Mouse (Mus musculus): Measurements from ENCODE around the gene Gemin6. TPM values are rescaled to one million over a fixed set of nuclear protein-coding genes. Genes with fewer than 3 reads are reported as not detected.
"Not testable (repeated sequence)": the region's sequence is repeated elsewhere in the genome, so short reads cannot be mapped to it uniquely, and the experiment has no call there.

The Gemin6 gene
- polyA plus RNA-seq, 1 experiment from 2014 or later, result 50.9 TPM

GRCm38 (mm10) chr17:80241594-80241993 lies 17.4 kb downstream of the Gemin6 start:
- no peak overlapping the region for H3K27ac ChIP-seq (replicated peaks; ENCODE audit: low read depth, low read length)
- 88% methylated on average over 9 of the region's 9 CpGs for WGBS
- H3K36me3 ChIP-seq (ENCODE audit: control insufficient read depth, insufficient read depth, low read length), result peaks cover 23% of the 10 kb centered on the region
- no peaks in the 10 kb centered on the region for H3K27me3 ChIP-seq (ENCODE audit: control insufficient read depth, insufficient read depth, low read length)
- DNase-seq (ENCODE audit: low spot score) (no peak), ATAC-seq (ENCODE audit: insufficient number of reproducible peaks, low FRiP score, low TSS enrichment, low read depth) (no peak)
- H3K4me2 ChIP-seq (ENCODE audit: low read depth, severe bottlenecking), result no peak overlapping the region
- no peak overlapping the region for H3K4me3 ChIP-seq (ENCODE audit: low read depth, low read length)
- no peaks in the 10 kb centered on the region for H3K4me1 ChIP-seq (ENCODE audit: control insufficient read depth, insufficient read depth, low read length)
- no peak overlapping the region for H3K9ac ChIP-seq (ENCODE audit: low read length)
- no peaks in the 10 kb centered on the region for H3K9me3 ChIP-seq (ENCODE audit: control insufficient read depth, low read length)

DNA sequence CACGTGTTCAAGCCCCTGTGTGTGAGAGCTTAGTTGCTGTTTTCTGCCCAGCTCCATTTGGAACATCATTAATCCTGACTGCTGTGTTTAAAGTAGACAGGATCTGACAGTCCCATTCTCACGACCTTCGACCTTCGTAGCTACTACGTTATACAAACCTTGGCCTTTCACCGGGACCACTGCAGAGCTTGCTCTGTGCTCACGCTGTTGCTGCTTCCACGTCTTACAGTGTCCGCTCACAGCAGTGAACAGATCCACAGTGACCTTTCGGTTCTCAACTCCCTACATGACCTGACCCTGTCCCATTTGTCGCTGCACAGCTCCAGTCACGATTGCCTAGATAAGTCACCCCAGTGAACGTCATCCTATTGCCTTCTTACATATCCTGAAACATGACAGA lies 18.9 kb downstream of the Gemin6 start:
- H3K4me2 ChIP-seq (ENCODE audit: low read depth, severe bottlenecking), result no peak overlapping the region
- DNase-seq (ENCODE audit: low spot score) (no peak), ATAC-seq (ENCODE audit: insufficient number of reproducible peaks, low FRiP score, low TSS enrichment, low read depth) (no peak)
- H3K4me3 ChIP-seq (ENCODE audit: low read depth, low read length), result no peak overlapping the region
- 56% methylated on average over 13 of the region's 13 CpGs for WGBS
- no peaks in the 10 kb centered on the region for H3K4me1 ChIP-seq (ENCODE audit: control insufficient read depth, insufficient read depth, low read length)
- peaks cover 26% of the 10 kb centered on the region for H3K36me3 ChIP-seq (ENCODE audit: control insufficient read depth, insufficient read depth, low read length)
- H3K9me3 ChIP-seq (ENCODE audit: control insufficient read depth, low read length), result no peaks in the 10 kb centered on the region
- H3K27ac ChIP-seq (replicated peaks; ENCODE audit: low read depth, low read length), result no peak overlapping the region
- H3K9ac ChIP-seq (ENCODE audit: low read length), result no peak overlapping the region
- H3K27me3 ChIP-seq (ENCODE audit: control insufficient read depth, insufficient read depth, low read length), result no peaks in the 10 kb centered on the region

DNA sequence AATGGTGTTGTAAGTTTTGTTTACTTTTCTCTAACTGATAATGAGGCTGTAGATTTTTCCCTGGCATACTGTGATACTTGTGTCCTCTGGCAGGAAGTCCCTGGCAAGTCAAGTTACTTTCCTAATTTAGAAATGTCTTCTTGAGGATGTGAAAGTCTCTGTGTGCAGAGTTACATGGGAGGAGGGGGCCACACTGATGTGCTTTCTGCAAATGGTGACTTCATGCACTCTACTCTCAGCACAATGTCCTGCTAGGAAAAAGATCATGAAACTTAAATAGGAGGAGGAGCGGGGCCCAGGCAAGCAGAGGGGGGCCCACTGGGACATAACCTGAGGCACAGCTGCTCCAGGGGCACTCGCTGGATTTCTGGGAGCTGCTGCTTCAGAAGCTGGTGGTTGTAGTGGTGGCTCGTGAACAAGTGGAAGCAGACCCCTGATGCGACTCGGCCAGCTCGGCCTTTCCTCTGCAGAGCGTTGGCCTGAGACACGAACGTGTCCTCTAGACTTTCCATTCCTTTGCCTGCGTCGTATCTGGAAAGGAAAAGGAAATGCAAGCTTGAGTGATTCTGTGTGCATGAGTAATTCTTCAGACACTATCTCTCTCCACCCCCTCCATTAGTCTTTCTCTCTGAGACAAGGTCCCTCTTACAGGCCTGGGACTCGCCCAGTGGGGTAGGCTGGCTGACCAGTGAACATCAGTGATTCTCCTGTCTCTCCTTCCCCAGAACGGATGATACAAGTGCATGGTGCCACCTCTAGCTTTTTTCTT lies 28.7 kb downstream of the Gemin6 start:
- H3K27me3 ChIP-seq (ENCODE audit: control insufficient read depth, insufficient read depth, low read length), result no peaks in the 10 kb centered on the region
- no peak overlapping the region for H3K27ac ChIP-seq (replicated peaks; ENCODE audit: low read depth, low read length)
- H3K4me2 ChIP-seq (ENCODE audit: low read depth, severe bottlenecking), result no peak overlapping the region
- WGBS, result 91% methylated on average over 13 of the region's 13 CpGs
- H3K4me1 ChIP-seq (ENCODE audit: control insufficient read depth, insufficient read depth, low read length), result no peaks in the 10 kb centered on the region
- H3K9ac ChIP-seq (ENCODE audit: low read length), result no peak overlapping the region
- no peaks in the 10 kb centered on the region for H3K9me3 ChIP-seq (ENCODE audit: control insufficient read depth, low read length)
- peaks cover 39% of the 10 kb centered on the region for H3K36me3 ChIP-seq (ENCODE audit: control insufficient read depth, insufficient read depth, low read length)
- no peak overlapping the region for H3K4me3 ChIP-seq (ENCODE audit: low read depth, low read length)
- no peak for DNase-seq (ENCODE audit: low spot score)
- no peak for ATAC-seq (ENCODE audit: insufficient number of reproducible peaks, low FRiP score, low TSS enrichment, low read depth)

DNA sequence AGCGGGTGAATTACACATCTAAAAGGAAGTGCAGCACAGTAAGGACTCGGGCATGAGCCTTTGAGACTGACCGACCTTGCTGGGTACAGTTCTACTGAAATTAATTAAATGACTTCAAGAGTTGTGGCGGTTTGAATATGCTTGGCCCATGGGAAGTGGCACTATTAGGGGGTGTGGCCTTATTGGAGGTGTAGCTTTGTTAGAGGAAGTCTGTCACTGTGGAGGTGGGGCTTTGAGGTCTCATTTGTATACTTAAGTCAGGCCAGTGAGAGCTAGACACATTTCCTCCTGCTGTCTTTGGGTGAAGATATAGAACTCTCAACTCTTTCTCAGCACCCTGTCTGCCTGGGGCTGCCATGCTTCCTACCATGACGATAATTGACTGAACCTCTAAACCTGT lies 30.2 kb downstream of the Gemin6 start:
- Histone ChIP-seq H3K9ac (ENCODE audit: low read length) (no peak overlapping the region), H3K27ac (replicated peaks; ENCODE audit: low read depth, low read length) (no peak overlapping the region)
- WGBS, result 97% methylated on average over 5 of the region's 5 CpGs

GRCm38 (mm10) chr17:80255208-80255607 lies 31.0 kb downstream of the Gemin6 start:
- no peaks in the 10 kb centered on the region for H3K27me3 ChIP-seq (ENCODE audit: control insufficient read depth, insufficient read depth, low read length)
- peaks cover 36% of the 10 kb centered on the region for H3K36me3 ChIP-seq (ENCODE audit: control insufficient read depth, insufficient read depth, low read length)
- DNase-seq (ENCODE audit: low spot score), result no peak
- H3K4me2 ChIP-seq (ENCODE audit: low read depth, severe bottlenecking), result no peak overlapping the region
- no peak overlapping the region for H3K9ac ChIP-seq (ENCODE audit: low read length)
- no peak overlapping the region for H3K27ac ChIP-seq (replicated peaks; ENCODE audit: low read depth, low read length)
- H3K4me3 ChIP-seq (ENCODE audit: low read depth, low read length), result no peak overlapping the region
- no peaks in the 10 kb centered on the region for H3K4me1 ChIP-seq (ENCODE audit: control insufficient read depth, insufficient read depth, low read length)
- no peaks in the 10 kb centered on the region for H3K9me3 ChIP-seq (ENCODE audit: control insufficient read depth, low read length)
- ATAC-seq (ENCODE audit: insufficient number of reproducible peaks, low FRiP score, low TSS enrichment, low read depth), result no peak
- 43% methylated on average over 13 of the region's 13 CpGs for WGBS

More for the DNA sequence above, 30.2 kb downstream of the Gemin6 start:
- ATAC-seq (ENCODE audit: insufficient number of reproducible peaks, low FRiP score, low TSS enrichment, low read depth), result no peak
- Histone ChIP-seq H3K4me2 (ENCODE audit: low read depth, severe bottlenecking) (no peak overlapping the region), H3K4me3 (ENCODE audit: low read depth, low read length) (no peak overlapping the region), H3K9me3 (ENCODE audit: control insufficient read depth, low read length) (no peaks in the 10 kb centered on the region), H3K36me3 (ENCODE audit: control insufficient read depth, insufficient read depth, low read length) (peaks cover 38% of the 10 kb centered on the region), H3K27me3 (ENCODE audit: control insufficient read depth, insufficient read depth, low read length) (no peaks in the 10 kb centered on the region), H3K4me1 (ENCODE audit: control insufficient read depth, insufficient read depth, low read length) (no peaks in the 10 kb centered on the region)
- DNase-seq (ENCODE audit: low spot score), result no peak

DNA sequence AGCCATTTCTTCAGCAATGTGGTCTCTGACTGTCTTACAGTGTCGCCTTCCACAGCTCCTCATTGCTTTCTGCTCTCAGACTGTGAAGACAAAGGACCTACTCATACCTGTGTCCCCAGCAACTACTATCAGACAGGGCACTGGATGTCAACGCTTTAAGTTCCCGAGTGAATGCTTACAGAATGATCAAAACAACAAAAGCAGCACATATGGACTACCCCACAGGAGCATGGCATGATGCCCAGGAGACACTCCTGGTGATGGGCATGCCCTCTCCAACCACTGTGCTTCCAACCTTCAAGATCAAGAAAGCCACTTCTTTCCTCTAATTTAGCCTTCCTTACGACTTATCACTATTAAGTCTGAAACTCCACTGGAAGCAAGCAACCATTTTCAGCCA lies 42.8 kb downstream of the Gemin6 start:
- no peak for DNase-seq (ENCODE audit: low spot score)
- H3K27me3 ChIP-seq (ENCODE audit: control insufficient read depth, insufficient read depth, low read length), result no peaks in the 10 kb centered on the region
- H3K9ac ChIP-seq (ENCODE audit: low read length), result no peak overlapping the region
- H3K9me3 ChIP-seq (ENCODE audit: control insufficient read depth, low read length), result no peaks in the 10 kb centered on the region
- H3K27ac ChIP-seq (replicated peaks; ENCODE audit: low read depth, low read length), result no peak overlapping the region
- peaks cover 11% of the 10 kb centered on the region for H3K36me3 ChIP-seq (ENCODE audit: control insufficient read depth, insufficient read depth, low read length)
- no peaks in the 10 kb centered on the region for H3K4me1 ChIP-seq (ENCODE audit: control insufficient read depth, insufficient read depth, low read length)
- H3K4me2 ChIP-seq (ENCODE audit: low read depth, severe bottlenecking), result no peak overlapping the region
- ATAC-seq (ENCODE audit: insufficient number of reproducible peaks, low FRiP score, low TSS enrichment, low read depth), result no peak
- WGBS, result 93% methylated on average over 4 of the region's 4 CpGs
- H3K4me3 ChIP-seq (ENCODE audit: low read depth, low read length), result no peak overlapping the region

DNA sequence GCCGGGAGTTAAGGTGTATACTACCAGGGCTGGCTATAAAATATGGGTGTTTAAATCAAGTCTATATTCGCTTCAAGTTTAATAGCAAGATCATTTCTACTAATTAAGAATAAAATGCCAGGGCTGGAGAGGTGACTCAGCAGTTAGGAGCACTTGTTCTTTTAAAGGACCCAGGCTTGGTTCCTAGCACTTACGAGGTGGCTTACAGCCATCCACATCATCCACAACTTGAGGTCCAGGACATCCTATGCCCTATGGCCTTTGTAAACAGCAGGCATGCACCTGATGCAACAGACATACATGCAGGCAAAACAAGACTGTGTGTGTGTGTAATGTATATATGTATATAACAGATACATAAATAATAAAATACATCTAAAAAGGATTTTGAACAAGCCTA lies 43.9 kb downstream of the Gemin6 start:
- Histone ChIP-seq H3K4me1 (ENCODE audit: control insufficient read depth, insufficient read depth, low read length) (no peaks in the 10 kb centered on the region), H3K4me3 (ENCODE audit: low read depth, low read length) (no peak overlapping the region), H3K36me3 (ENCODE audit: control insufficient read depth, insufficient read depth, low read length) (peaks cover 13% of the 10 kb centered on the region), H3K27me3 (ENCODE audit: control insufficient read depth, insufficient read depth, low read length) (no peaks in the 10 kb centered on the region), H3K9ac (ENCODE audit: low read length) (no peak overlapping the region), H3K27ac (replicated peaks; ENCODE audit: low read depth, low read length) (no peak overlapping the region), H3K4me2 (ENCODE audit: low read depth, severe bottlenecking) (no peak overlapping the region), H3K9me3 (ENCODE audit: control insufficient read depth, low read length) (no peaks in the 10 kb centered on the region)
- WGBS, result 91% methylated on average over 3 of the region's 3 CpGs
- ATAC-seq (ENCODE audit: insufficient number of reproducible peaks, low FRiP score, low TSS enrichment, low read depth) (no peak), DNase-seq (ENCODE audit: low spot score) (no peak)

GRCm38 (mm10) chr17:80270622-80271021 lies 46.4 kb downstream of the Gemin6 start:
- DNase-seq (ENCODE audit: low spot score); H3K9ac ChIP-seq (ENCODE audit: low read length); ATAC-seq (ENCODE audit: insufficient number of reproducible peaks, low FRiP score, low TSS enrichment, low read depth); H3K27me3 ChIP-seq (ENCODE audit: control insufficient read depth, insufficient read depth, low read length); H3K27ac ChIP-seq (replicated peaks; ENCODE audit: low read depth, low read length); H3K4me2 ChIP-seq (ENCODE audit: low read depth, severe bottlenecking); H3K4me3 ChIP-seq (ENCODE audit: low read depth, low read length); H3K4me1 ChIP-seq (ENCODE audit: control insufficient read depth, insufficient read depth, low read length); H3K9me3 ChIP-seq (ENCODE audit: control insufficient read depth, low read length): not testable (repeated sequence)
- H3K36me3 ChIP-seq (ENCODE audit: control insufficient read depth, insufficient read depth, low read length), result peaks cover 10% of the 10 kb centered on the region
- 96% methylated on average over 7 of the region's 7 CpGs for WGBS

Data from limb, embryonic 11.5 days (tissue).